Mouse (Mus musculus) right cerebral cortex, postnatal 36 days (tissue): ENCODE results near the gene Ccsap.
A peak's percentile ranks its signal among the peaks of the same experiment; 100 is the strongest.

Source experiments
- DNase-seq, 2 experiments: peaks; one replicate each; pipeline ENCODE4 v3.0.0; 2022; ENCODE audit warnings: low spot score in 2 of 2, mixed read lengths in 1 of 2

The Ccsap gene

GRCm38 (mm10) chr8:123880271-123880670 lies 20.3 kb upstream of the Ccsap start:
- DNase-seq: peak; percentile 84 to 89

- DNase-seq: no peak
Measured at GRCm38 (mm10) chr8:123877865-123878264, 17.9 kb upstream of the Ccsap start.

GRCm38 (mm10) chr8:123874324-123874723 lies 14.3 kb upstream of the Ccsap start:
- DNase-seq: peak in 1 of 2 experiments; percentile 77

- DNase-seq: no peak
Measured at GRCm38 (mm10) chr8:123873364-123873763, 13.4 kb upstream of the Ccsap start.

DNA sequence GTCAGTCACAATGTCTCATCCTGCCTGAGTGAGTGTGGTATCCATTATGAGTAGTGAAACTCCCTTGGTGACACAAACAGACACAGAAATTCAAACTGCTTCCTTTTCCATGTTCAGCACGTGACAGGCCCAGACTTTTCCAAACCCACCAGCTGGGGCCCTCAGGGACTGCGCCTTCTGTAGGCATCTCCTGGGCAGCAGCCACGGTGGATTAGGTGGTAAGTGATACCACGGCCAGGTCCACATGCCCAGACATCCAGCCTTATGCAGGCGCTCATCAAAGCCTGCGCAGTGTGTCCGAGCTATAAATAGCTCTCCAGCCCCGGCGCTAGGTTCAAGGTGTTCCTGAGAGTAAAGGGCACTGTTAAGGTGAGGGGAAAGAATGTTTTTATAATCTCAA lies 12.0 kb upstream of the Ccsap start:
- no peak for DNase-seq

- no peak for DNase-seq
Measured at GRCm38 (mm10) chr8:123866971-123867370, 7.0 kb upstream of the Ccsap start.

DNA sequence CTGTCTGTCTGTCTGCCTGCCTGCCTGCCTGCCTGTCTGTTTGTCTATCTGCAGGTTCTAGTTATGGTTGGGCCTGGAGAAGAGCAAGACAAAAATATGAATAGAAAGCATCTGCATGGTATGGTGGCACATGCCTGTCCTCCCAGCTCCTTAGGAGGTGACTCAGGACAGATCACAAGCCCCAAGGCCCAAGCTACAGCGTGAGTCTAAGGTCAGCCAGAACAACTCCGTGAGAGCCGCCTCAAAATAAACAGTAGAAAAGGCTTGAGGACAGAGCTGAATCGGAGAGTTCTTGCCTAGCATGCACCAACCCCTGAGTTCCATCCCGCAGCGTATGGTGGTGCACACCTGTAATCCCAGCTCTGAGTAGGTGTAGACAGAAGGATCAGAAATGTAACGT lies 5.8 kb upstream of the Ccsap start:
- DNase-seq: no peak

DNA sequence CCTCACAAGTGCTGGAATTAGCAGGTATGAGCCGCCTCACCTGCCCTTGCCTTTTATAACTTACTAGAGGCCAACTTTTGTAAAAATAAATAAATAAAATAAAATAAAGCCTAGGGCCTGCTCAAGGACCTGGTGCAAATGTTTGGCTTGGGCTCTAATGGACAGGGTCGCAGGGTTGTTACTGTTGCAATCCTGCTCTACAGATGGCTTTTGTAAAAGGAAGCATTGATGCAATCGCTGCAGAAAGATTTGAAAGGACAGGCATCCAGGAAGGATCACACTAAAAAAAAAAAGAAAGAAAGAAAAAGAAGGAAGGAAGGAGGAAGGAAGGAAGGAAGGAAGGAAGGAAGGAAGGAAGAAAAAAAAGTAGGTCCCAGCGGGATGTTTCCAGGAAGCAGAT lies 377 bp upstream of the Ccsap start:
- no peak for DNase-seq

- DNase-seq: peak; percentile 87 to 91
Measured at GRCm38 (mm10) chr8:123858941-123859647, 915 bp downstream of the Ccsap start.

- DNase-seq: no peak
Measured at GRCm38 (mm10) chr8:123858574-123858940, 1.5 kb downstream of the Ccsap start.

GRCm38 (mm10) chr8:123857361-123857760 lies 2.6 kb downstream of the Ccsap start:
- DNase-seq: peak in 1 of 2 experiments; percentile 34

DNA sequence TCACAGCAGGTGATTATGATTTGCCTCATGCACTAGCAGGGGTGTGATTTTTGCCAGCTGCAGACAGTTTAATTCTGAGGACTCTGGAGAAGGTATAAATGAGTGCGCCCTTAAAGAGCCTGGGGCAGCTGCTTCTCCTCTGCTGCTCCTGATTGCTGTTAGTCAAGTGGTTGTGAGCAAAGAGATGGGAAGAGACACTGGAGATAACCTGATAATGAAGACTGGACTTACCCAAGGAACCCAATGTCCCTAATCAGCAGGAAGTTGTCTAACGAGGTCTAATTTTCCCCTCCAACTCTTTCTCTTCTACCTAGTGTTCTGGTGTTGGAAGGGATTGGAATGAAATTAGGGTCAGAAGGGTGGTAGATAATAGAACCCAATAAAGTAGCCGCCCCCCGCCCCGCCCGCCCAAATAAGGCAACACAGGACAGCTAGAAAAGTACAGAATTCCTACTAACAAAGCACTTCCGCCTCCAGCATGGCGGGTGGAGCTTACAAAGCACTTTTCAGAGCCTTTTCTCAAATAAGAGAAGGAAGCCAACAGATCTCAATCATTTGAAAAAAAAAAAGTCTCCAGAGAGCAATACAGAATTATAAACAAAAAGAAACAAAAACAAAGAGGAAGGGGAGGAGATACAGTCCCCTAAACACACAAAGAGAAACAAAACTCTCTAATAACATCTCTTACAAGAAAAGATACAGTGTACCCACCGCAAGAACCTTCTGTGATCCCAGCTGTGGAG lies 5.1 kb downstream of the Ccsap start:
- DNase-seq: no peak

DNA sequence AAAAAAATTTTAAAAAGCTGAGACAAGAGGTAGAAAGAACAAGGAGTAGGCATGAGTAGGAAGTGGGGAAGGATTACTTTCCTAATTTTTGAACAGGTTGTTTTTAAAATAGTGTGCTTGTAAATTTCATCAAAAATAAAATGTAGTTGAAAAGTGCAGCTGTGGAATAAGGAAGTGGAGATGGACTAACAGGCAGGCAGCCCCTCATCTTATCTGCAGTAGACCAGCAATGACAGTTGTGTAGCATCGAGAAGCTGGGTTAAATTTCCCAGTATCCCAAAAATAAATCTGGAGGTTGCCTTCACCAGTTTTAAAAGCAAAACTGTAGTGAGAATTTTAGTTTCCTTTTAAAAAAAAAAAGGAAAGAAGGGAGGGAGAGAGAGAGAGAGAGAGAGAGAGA lies 5.8 kb downstream of the Ccsap start:
- no peak for DNase-seq

- no peak for DNase-seq
Measured at GRCm38 (mm10) chr8:123851590-123851989, 8.4 kb downstream of the Ccsap start.

DNA sequence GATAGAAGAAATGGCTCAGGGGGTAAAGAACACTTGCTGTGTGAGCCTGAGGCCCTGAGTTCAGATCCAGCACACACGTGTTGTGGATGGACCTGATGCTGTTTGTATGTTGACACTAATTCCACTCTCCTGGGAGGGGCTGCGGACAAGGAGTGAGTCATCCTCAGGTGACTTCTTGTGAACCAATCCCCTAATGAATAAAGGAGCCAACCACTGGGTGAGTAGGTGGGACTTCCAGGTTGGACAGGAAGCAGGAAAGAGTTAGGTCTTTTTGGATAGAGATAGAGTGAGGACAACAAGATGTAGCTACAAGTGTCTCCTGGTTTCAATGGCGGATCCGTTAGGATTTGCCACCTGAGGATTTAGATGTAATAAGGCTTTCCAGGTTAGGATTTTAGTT lies 10.7 kb downstream of the Ccsap start:
- no peak for DNase-seq

- DNase-seq: no peak
Measured at GRCm38 (mm10) chr8:123847546-123847945, 12.5 kb downstream of the Ccsap start.

DNA sequence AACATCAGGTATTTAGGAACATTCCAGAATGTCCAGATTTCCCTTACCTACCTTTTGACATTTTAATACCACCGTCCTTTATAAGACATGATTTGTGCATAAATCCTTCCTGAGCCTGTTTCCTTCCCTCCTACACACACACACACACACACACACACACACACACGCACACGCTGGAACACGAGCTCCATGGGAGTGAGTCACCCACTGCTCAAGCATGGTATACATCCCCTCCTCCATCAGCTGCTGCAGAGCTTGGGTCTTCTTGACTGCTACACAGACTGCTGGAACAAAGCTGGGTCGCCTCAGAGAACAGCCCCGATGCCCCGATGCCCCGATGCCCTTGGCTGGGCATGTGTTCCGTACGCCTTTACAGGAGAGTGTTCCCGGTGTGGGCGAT lies 13.5 kb downstream of the Ccsap start:
- DNase-seq: peak in 1 of 2 experiments; percentile 59

- DNase-seq: no peak
Measured at GRCm38 (mm10) chr8:123845991-123846390, 14.0 kb downstream of the Ccsap start.

DNA sequence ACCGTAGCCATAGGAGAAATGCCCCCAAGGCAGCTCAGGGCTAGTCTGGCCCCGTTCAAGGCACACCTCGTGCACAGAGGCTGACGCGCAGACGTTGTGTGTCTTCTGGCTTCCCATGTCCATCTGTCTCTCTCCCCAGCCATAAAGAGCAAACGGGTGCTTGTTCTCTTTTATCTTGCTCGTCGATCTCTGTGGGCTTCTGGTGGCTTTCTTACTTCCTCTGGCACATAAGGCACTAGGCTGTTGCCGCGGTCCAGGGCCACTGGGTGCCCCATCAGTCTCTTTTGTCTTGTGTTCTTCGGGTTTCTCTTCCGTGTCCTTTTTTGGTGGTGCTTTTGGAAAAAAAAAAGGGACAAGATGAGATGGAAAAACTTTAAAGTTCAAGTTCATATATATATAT lies 14.9 kb downstream of the Ccsap start:
- DNase-seq: no peak

- no peak for DNase-seq
Measured at GRCm38 (mm10) chr8:123844341-123844740, 15.7 kb downstream of the Ccsap start.

DNA sequence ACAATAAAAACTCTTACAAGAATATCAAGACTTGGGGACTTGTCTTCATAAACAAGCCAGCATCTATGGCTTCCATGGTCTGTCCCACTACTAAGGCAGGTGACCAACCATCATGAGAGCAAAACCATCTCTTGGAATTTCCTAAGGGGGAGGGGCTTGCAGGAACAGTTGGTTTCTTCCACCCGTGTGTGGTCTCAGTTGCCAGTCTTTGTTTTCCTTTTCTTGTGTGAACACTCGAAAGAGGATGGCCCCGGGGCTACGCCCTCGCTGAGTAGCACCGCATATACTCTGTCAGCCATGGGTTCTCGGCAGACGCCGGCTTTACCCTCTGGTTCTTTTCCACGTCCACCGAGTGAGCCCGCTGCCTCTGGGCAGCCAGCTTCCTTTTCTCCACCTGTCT lies 17.9 kb downstream of the Ccsap start:
- DNase-seq: no peak

DNA sequence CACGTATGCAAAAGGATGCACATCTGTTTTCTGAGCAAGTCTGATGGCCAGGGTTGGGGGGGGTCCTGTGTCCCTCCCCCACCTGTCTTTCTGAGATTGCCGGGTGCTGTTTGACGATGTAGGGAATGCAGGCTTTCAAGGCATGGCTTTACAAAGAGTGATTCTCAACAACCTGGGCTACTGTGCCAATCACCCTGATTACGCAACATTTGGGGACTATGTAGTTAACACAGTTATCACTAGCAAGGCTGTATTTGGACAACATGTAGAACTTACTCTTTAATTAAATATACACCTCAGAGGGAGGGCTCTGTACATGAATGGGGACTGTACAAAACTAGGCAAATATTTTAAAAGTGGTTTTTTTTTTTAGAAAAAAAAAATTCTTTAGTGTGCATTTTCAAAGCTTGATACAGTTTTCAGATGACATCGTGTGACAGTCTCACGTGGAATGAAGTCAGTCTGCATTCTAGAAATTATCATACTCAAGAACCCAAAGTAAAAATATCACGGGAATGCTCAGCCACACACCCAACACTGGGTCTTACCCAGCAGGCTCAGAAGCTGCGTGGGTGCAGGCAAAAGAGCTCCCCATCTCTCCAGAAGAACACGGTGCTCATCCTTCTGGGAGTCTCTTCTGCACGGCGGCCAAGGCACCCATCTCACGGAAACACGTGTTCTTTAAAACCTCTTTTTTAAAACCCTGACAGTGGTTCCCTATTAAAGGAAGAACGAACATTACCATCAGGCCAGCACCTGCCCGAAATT lies 19.2 kb downstream of the Ccsap start:
- DNase-seq: peak; percentile 86 to 93

DNA sequence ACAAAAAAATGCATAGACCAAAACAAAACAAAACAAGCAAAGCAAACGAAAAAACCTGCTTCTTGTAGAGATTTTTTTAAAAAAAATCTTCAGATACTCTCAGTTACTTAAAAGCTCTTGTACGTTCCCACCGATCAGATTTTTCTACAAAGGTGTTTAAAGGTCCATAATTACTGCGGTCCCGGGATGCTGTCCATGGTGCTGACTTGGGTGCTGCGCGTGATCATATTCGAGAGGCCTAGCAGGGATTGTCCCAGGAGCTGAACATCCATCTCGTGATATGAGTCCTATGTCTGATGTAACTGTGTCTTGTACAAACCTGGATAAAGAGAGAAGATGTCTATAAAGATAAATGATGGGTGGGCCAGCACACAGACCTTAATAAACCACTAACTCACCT lies 21.5 kb downstream of the Ccsap start:
- DNase-seq: no peak
